Mouse (Mus musculus) heart, postnatal 36 days (tissue): ENCODE data around the gene Cmip. TPM values are rescaled to one million over a fixed set of nuclear protein-coding genes. Genes with fewer than 3 reads are reported as not detected.

Source experiments
- DNase-seq, 2 experiments: peaks; one replicate each; pipeline ENCODE4 v3.0.0; 2021 to 2022
- intact Hi-C: fragments of 180-260 bp; cut with DNase I; formaldehyde crosslinking; loops from one replicate; pipeline ENCODE4 v1.15.1; 2025
- total RNA-seq, 2 experiments: library from RNA; stranded (reverse); gene quantifications; 2 replicates each; pipeline ENCODE4 v1.2.3; 2021

The Cmip gene
- total RNA-seq, 2 experiments from 2014 or later, result 20.3 to 25.1 TPM

DNA sequence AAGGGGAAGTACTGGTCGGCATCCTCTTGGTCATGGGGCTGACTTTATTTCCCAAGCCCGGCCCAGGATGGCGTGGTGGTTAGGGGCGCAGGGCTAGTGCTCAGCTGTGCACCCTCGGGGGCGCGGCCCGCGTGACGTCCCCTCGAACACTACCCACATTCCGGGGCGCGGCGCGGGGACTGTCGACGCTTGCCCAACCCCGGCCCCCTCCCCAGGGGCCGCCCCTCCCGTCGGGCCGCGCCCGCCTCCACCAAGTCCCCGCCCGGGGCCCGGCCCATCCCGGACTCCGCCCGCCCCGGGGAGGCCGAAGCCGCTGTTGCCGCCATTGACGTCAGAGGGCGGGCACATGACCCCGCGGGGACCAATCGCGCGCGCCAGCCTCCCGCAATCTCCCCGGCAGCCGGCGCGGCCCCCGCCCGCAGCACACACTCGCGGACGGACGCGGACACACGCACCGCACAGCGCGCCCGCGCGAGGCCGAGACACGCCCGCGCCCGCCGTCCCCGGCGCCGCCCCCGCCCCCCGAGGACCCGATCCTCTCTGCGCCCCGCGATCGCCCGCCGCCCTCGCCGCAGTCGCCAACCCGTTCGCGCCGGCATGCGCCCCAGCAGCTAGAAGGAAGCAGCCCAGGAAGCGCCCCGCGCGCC lies 449 bp upstream of the Cmip start:
- DNase-seq, result peak; percentile 95 to 96
- intact Hi-C loops, result loop anchor here (2.0 to 5.0 kb wide), 2 partner anchors 42 to 111 kb away; no protein-coding TSS in a partner anchor

DNA sequence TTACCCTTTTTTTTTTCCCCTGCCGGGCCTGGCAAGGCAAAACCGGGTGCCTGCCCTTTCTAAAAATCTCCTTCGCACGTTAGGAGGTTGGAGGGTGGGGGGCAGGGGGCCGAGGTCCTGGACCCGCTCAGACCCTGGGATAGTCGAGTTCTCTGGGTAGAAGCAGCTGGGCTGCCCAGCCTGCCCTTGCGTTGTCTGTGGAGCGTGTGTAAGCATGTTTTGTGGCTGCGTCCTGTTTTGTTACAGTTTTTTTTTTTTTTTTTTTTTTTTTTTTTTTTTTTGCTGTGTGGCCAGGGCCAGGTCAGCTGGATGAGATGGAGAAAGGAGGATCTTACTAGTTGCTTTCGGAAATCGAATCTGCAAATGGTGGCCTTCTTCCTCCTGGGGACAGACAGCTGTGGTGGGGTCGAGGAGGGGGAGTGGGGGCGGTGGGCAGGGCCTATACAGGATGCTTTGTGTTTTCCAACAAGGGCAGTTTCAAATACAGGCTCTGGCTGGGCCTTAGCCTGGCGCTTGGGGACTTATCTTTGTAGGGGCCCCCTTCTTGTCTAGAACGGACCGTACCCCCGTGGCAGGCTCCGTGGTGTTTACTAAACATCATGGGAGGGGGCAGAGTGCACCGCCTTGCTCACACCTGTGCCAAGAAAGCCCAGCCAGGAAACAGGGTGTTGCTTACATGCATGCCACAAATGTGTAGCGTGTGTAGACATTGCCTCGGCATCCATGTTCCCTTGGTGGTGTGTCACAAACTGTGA lies 1.1 kb downstream of the Cmip start:
- peak; percentile 31 to 46 for DNase-seq
- intact Hi-C loops, result loop anchor here (2.0 to 5.0 kb wide), 4 partner anchors 41 to 109 kb away; no protein-coding TSS in a partner anchor

- intact Hi-C loops, result loop anchor here (2.0 to 5.0 kb wide), 3 partner anchors 80 to 109 kb away; no protein-coding TSS in a partner anchor
Observed at GRCm38 (mm10) chr8:117258576-117259040, 1.7 kb downstream of the Cmip start.

DNA sequence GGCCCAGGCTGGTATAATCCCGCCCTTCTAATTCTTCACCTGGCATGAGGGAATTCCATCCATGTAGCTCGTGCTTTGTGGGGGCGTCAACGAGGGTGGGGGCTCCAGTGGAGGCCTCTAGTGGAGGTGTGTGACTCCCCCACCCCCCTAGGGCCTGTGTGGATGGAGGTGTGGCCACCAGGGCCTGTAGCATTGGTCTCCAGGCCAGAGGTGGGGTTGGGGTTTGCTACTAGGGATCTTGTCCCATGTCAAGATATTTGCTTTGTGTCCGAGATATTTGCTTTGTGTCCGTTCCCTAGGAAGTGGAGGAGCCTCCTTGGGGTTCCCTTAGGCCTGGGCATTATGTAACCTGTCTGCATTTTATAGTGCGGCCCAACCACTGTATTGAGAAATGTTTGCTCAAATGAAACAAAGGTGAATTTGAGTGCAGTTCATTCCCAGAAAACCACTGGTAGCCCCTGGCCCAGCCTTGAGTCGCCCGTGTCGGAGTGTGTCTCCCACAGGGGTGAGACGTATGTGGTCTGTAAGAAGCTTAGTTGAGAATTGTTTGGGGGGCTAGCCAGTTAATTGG lies 2.7 kb downstream of the Cmip start:
- DNase-seq, result no peak
- intact Hi-C loops, result loop anchor here (2.0 to 5.0 kb wide), 3 partner anchors 79 to 108 kb away; no protein-coding TSS in a partner anchor

More at GRCm38 (mm10) chr8:117258576-117259040, 1.7 kb downstream of the Cmip start:
- no peak for DNase-seq

- intact Hi-C loops, result no loop called here
- DNase-seq, result no peak
Observed at GRCm38 (mm10) chr8:117260234-117260929, 3.5 kb downstream of the Cmip start.

- intact Hi-C loops, result no loop called here
- DNase-seq, result no peak
Observed at GRCm38 (mm10) chr8:117260930-117261475, 4.1 kb downstream of the Cmip start.

DNA sequence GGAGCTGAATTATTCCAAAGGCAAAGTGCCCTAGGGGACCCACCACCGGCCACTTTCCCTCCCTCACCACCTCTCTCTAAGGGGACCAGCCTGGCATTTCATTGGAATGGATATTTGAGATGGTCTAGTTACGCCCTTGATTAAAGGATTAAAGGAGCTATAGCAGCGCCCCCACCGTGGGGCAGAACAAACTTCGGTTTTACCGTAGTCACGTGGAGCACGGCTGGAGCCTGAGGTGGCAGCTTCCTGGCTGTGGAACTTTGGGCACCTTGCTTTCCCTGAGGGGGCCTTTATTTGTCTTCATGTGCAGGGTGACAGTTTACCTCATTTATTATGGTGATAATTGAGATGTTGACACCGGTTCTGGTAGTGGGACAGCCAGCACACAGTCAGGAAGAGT lies 4.8 kb downstream of the Cmip start:
- intact Hi-C loops, result no loop called here
- DNase-seq, result no peak

GRCm38 (mm10) chr8:117262685-117263084 lies 5.8 kb downstream of the Cmip start:
- no peak for DNase-seq
- intact Hi-C loops, result no loop called here

GRCm38 (mm10) chr8:117263442-117263841 lies 6.6 kb downstream of the Cmip start:
- intact Hi-C loops, result no loop called here
- DNase-seq, result no peak

DNA sequence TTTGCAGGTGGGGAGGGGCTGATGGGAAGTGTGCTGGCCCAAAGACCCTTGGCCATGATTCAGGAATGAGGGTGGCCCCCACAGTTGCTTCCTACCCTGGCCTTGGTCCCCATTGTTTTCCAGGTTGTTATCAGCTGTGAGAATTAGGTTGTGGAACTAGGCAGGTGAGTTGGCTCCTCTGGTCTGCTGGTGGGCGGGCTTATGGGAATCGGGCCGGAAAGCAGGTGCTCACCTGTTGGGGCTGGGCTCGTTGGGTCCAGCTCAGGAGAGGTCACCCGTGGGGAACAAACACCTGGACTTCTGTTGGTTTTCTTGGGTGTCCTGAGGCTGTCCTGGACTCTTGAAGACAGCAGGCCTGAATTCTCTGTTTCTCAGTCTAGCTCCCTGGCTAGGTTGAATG lies 8.2 kb downstream of the Cmip start:
- intact Hi-C loops, result no loop called here
- no peak for DNase-seq

DNA sequence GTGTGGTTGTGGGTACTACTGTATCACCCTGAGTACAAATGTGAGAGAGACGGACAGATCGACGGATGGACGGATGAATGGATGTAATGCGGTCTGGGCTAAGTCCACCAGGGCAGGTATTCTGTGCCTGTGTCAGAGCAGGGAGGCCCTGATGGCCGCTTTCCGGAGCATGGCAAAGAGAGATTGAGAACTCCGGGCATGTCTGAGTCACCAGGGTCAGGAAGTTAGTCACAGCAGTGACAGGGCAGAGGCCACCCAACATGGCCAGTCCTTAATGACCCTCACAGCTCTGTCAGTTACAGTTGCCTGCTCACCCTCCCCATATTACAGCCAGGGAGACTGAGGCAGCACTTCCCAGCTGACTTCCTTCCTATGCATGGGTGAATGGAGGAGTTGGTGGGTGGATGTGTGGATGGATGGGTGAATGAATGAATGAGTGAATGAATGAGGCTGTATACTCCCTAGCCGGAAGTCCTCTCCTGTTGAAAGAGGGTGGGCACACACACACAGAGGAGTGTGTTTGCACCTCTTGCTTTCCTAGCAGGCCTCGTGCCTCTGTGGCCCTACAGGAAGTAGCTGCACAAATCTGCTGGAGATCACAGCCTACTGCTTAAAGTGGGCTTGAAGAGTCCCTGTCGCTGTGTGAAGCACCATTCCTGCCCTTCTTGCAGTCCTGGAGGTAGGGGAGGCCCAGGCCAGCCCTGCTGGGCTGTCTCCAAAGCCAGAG lies 10.7 kb downstream of the Cmip start:
- intact Hi-C loops, result no loop called here
- DNase-seq, result no peak

- DNase-seq, result no peak
- intact Hi-C loops, result no loop called here
Observed at GRCm38 (mm10) chr8:117278234-117278633, 21.4 kb downstream of the Cmip start.

- DNase-seq, result no peak
- intact Hi-C loops, result no loop called here
Observed at GRCm38 (mm10) chr8:117278668-117279132, 21.8 kb downstream of the Cmip start.

GRCm38 (mm10) chr8:117280488-117280887 lies 23.6 kb downstream of the Cmip start:
- intact Hi-C loops, result no loop called here

DNA sequence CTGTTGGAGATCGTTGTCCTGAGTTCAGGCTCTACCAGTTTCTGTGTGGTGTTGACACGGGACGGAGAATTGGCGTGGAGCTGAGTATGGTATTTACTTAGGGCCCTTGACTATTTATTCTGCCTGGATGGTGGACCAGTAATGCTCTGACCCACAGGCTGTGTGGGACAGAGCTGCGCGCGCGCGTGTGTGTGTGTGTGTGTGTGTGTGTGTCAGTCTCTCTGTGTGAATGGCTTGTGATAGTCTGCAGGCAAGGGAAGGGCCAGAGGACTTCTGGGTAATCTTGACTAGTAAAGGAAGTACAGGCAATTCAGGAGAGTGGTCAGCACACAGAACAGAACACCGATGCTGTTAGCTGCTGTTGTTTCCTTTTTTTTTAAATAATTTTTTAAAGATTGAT lies 24.8 kb downstream of the Cmip start:
- intact Hi-C loops, result no loop called here

More at GRCm38 (mm10) chr8:117280488-117280887, 23.6 kb downstream of the Cmip start:
- DNase-seq, result peak in 1 of 2 experiments; percentile 57

GRCm38 (mm10) chr8:117282141-117282950 lies 25.5 kb downstream of the Cmip start:
- intact Hi-C loops, result no loop called here
- peak; percentile 30 to 47 for DNase-seq

More for the DNA sequence above, 24.8 kb downstream of the Cmip start:
- DNase-seq, result no peak

DNA sequence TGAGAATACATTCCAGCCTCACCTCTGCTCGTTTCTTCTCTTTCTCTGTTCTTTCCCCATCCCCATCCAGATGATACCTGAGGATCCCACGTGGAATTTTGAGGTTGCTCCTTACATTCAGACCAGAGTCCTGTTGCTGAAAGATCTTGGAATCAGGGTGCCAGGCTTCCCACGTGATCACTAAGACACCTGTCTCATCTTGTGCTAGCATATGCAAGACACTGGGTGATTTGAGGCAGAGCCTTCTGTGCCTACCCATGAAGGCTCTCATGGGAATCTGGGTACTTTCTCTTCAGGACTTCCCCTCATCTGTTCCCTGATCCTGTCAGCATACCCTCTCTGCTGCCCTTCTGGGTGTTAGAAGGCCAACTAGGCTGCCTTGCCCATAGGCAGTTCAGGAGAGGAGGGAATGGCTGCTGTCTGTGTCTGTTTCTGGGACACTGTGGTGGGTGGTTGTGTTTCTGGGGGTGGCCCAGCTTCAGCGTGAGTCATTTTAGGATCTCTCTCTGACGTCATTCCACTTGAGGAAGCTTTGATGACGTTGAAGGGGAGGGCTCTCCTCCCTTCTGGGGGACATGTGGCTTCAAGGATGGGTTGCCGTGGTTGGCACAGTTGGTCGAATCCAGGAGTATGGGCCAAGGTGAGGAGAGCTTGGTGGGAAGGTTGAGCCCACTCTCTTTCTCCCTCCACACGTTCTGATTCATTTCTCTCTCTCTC lies 28.1 kb downstream of the Cmip start:
- DNase-seq, result no peak
- intact Hi-C loops, result no loop called here

GRCm38 (mm10) chr8:117287966-117288365 lies 31.1 kb downstream of the Cmip start:
- intact Hi-C loops, result no loop called here
- no peak for DNase-seq
